Mouse (Mus musculus): ENCODE measurements around the gene Tmtc4.

DNA sequence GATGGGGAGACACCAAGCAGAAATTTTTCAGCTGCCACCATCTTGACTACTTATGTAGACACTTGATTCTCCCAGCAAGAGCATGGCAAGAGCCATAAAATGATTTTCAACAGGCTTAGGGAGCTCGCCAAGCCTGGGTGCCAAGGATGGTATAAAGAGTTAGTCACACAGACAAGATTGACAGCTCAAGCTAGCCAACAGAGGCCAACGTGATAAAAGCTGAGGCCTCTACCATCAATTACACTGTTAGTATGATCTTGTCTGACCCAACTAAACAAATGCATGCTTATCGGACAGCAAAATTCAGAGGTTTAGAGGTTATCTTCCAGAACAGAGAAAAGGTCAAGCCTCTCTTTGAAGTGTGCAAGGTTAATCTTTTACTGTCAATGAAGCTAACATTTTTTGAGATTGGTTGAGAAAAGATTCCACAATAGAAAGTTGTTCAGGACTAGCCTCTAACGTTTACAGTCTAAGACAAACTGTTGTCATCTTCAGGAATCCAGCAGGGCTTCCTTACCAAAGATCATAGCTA, 6.8 kb upstream of the Tmtc4 start:
- TF ChIP-seq GATA1 (IDR thresholded peaks at IDR 0.05; ENCODE audit: borderline replicate concordance, low read length), result no peak
- TF ChIP-seq FLI1 (IDR thresholded peaks at IDR 0.05; ENCODE audit: low read length), result no peak
